Mouse (Mus musculus) v-Abl transformed pro-B cells (cell line): ENCODE results near the gene Scn1a.

Experiments
- in situ Hi-C, 2 experiments: fragments of 400-800 bp; cut with MboI; formaldehyde crosslinking; loops; one replicate each; pipeline ENCODE4 v1.15.1; 2025; ENCODE audit not compliant: unreplicated experiment in 2 of 2

Scn1a gene

GRCm38 (mm10) chr2:66440711-66441110 lies at the start of gene Scn1a:
TSS of gene Scn1a (minus strand) at chr2:66440840.
- in situ Hi-C loops = no loop called here

- in situ Hi-C loops = no loop called here
Observed at GRCm38 (mm10) chr2:66478395-66478794, 37.8 kb upstream of the Scn1a start.

- in situ Hi-C loops = no loop called here
Observed at GRCm38 (mm10) chr2:66473181-66473822, 32.7 kb upstream of the Scn1a start.

- in situ Hi-C loops = no loop called here
Observed at GRCm38 (mm10) chr2:66465484-66465883, 24.8 kb upstream of the Scn1a start.

GRCm38 (mm10) chr2:66464874-66465458 lies 24.3 kb upstream of the Scn1a start:
- in situ Hi-C loops = no loop called here

GRCm38 (mm10) chr2:66463916-66464315 lies 23.3 kb upstream of the Scn1a start:
- in situ Hi-C loops = no loop called here

- in situ Hi-C loops = no loop called here
Observed at GRCm38 (mm10) chr2:66462458-66462857, 21.8 kb upstream of the Scn1a start.

GRCm38 (mm10) chr2:66439764-66440471 lies 722 bp downstream of the Scn1a start:
- in situ Hi-C loops = no loop called here

GRCm38 (mm10) chr2:66436286-66436685 lies 4.4 kb downstream of the Scn1a start:
- in situ Hi-C loops = no loop called here

GRCm38 (mm10) chr2:66409740-66410290 lies 30.8 kb downstream of the Scn1a start:
- in situ Hi-C loops = loop anchor here (10.0 to 25.0 kb wide), 6 partner anchors 155 to 1273 kb away; partner anchors contain the start of gene Ttc21b (in 2 of the 2)

- in situ Hi-C loops = loop anchor here (10.0 to 25.0 kb wide), 6 partner anchors 154 to 1272 kb away; partner anchors contain the start of gene Ttc21b (in 2 of the 2)
Observed at GRCm38 (mm10) chr2:66408899-66409739, 31.5 kb downstream of the Scn1a start.

- in situ Hi-C loops = loop anchor here (10.0 to 25.0 kb wide), 6 partner anchors 154 to 1271 kb away; partner anchors contain the start of gene Ttc21b (in 2 of the 2)
Observed at GRCm38 (mm10) chr2:66408456-66408855, 32.2 kb downstream of the Scn1a start.

GRCm38 (mm10) chr2:66392586-66392985 lies 48.1 kb downstream of the Scn1a start:
- in situ Hi-C loops = no loop called here

- in situ Hi-C loops = no loop called here
Observed at GRCm38 (mm10) chr2:66367957-66368356, 72.7 kb downstream of the Scn1a start.

GRCm38 (mm10) chr2:66350590-66350989 lies 90.0 kb downstream of the Scn1a start:
- in situ Hi-C loops = no loop called here

GRCm38 (mm10) chr2:66346622-66347021 lies 94.0 kb downstream of the Scn1a start:
- in situ Hi-C loops = no loop called here

- in situ Hi-C loops = no loop called here
Observed at GRCm38 (mm10) chr2:66346181-66346580, 94.5 kb downstream of the Scn1a start.

GRCm38 (mm10) chr2:66337406-66337805 lies 103.2 kb downstream of the Scn1a start:
- in situ Hi-C loops = no loop called here

- in situ Hi-C loops = no loop called here
Observed at GRCm38 (mm10) chr2:66336396-66336795, 104.2 kb downstream of the Scn1a start.

- in situ Hi-C loops = loop anchor here in 1 of 2 experiments (25.0 kb wide), 1 partner anchor 365 kb away; the partner anchor contains the start of gene Scn9a
Observed at GRCm38 (mm10) chr2:66272551-66272950, 168.1 kb downstream of the Scn1a start.
